Mouse (Mus musculus) kidney, postnatal 25 days (tissue): ENCODE measurements at regions not wholly inside any gene's neighbourhood (a gene's known extent, or its start where the extent isn't known, plus 50 kb on each side); places are given as distances from the start of the nearest gene placed in this dataset.

Source experiments
- DNase-seq, 2 experiments: peaks; one replicate each; pipeline ENCODE4 v3.0.0; 2021; ENCODE audit warnings: mixed read lengths in 2 of 2

DNA sequence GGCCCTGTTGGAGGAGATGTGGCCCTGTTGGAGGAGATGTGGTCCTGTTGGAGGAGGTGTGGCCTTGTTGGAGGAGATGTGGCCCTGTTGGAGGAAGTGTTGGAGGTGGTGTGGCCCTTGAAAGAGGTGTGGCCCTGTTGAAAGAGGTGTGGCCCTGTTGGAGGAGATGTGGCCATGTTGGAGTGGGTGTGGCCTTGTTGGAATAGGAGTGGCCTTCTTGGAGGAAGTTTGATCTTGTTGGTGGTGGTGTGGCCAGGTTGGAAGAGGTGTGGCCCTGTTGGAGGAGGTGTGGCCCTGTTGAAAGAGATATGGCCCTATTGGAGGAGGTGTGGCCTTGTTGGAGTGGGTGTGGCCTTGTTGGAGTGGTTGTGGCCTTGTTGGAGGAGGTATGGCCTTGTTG, 220.3 kb downstream of the Cryba4 start:
- no peak for DNase-seq

GRCm38 (mm10) chr5:112035426-112035825, 216.9 kb downstream of the Cryba4 start:
- no peak for DNase-seq

- DNase-seq = no peak
Measured at GRCm38 (mm10) chr5:112037080-112037479, 215.2 kb downstream of the Cryba4 start.

GRCm38 (mm10) chr5:112039645-112040372, 212.5 kb downstream of the Cryba4 start:
- DNase-seq = no peak

- DNase-seq = no peak
Measured at GRCm38 (mm10) chr5:112040678-112041077, 211.6 kb downstream of the Cryba4 start.

DNA sequence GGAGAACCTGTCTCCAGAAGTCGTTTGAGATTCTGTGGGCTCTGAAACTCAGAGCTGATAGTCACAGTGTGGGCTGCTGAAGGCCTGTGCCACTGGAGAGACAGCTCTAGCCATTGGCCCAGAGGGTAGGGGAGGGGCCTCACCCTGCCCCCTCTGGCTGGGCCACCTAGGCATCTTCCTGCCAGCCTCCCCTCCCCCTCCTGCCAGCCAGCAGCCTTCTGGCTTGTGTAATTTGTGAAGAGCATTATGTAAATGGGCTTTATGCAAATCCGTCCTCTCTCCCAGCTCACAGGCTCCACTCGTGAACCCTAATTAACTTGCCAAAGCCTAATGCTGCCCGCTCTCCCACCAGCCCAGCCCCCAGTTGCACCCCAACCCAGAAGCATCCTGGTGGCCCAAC, 211.0 kb downstream of the Cryba4 start:
- DNase-seq = no peak

GRCm38 (mm10) chr5:112042236-112042635, 210.1 kb downstream of the Cryba4 start:
- no peak for DNase-seq

DNA sequence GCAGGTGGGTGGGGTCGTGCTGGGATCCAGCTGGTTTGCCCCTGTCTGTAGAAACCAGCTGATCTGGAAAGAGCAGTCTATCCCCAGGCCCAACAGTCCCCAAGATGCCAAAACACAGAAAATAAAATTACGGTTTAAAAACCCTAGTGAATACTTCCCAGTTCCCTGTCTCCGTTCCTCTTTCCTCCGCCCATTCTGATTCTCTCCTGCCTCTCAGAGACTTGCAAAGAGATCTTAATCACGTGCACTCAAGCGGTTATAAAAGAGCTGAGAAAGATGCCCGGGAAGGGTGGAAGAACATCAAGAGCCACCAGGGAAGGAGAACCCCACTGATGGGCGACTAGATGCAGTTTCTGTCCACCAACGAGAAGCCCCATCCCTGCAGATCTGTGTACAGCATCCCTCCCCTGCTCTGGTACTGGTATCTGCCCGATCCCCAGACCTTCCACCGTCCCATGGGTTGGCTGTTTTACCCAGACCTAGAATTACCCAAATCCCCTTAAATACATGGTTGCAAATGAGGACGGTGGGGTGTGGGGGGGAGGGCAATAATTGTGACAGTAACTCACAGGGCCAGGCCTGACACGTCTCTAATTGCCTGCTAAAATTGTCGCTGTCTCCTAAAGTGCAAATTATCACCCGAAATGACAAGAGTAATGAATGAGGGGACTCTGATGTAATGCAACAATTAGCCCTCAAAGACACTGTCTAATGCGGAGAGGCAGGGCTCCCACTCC, 202.1 kb downstream of the Cryba4 start:
- DNase-seq = no peak

DNA sequence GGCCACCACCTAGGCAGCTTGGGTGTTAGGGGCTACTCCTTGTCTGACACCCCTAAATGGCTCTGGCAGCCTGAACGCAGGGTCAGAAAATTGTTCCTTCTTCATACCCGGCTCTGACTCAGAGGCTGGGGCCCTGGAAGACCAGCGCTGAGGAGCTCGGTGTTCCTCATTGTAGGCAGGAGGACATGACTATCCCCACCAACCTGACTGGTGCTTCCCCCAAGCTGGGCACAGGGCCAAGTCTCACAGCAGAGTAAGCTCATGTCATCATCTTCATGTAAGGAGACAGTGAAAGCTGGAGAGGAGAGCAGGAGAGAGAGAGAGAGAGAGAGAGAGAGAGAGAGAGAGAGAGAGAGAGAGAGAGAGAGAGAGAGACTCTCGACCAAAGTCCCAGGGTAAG, 201.4 kb downstream of the Cryba4 start:
- no peak for DNase-seq

- no peak for DNase-seq
Measured at GRCm38 (mm10) chr5:112051786-112052185, 200.5 kb downstream of the Cryba4 start.

DNA sequence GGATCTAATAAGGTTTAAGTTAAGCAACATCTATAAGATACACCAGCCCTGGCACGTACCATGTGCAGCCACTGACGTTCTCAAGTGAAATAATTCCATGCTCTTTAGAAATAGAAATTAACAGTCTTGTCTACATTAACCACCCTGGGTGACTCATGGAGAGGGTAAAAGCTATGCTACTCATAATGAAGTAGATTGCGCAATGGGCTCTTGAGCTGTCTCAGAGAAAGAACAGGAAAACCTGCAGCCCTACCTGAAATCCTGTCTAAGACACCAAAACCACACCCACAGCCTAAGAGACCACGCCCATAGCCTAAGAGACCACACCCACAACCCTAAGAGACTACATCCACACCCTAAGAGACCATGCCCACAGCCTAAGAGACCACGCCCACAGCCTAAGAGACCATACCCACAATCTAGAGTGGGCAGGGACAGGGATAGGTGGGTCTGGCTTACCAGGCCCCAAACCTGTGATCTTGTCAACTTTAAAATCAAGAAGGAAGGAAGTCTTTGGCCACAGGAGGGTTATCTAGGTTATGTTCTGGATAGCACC, 198.6 kb downstream of the Cryba4 start:
- no peak for DNase-seq

DNA sequence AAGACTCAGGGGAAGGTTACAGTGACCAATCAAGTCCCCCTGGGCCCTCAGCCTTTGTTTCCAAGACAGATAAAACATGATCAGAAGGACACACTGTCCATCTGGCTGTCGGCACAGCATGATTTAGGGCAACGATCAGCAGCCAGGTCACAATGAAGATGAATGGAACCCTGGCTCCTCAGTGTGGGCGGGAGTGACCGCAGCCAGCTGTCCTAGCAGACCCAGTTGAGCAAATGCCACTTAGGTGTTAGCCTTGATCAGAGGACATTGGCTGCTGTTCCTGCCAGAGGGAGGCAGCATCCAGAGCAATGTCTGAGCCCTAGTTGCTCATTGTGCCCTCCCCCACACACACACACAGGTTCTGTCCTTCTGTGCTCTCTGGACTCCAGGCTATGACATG, 197.3 kb downstream of the Cryba4 start:
- DNase-seq = no peak

GRCm38 (mm10) chr5:112069917-112070316, 182.4 kb downstream of the Cryba4 start:
- no peak for DNase-seq

- DNase-seq = no peak
Measured at GRCm38 (mm10) chr5:112072456-112072855, 179.9 kb downstream of the Cryba4 start.

- DNase-seq = peak; percentile 3 to 53
Measured at GRCm38 (mm10) chr5:112077097-112077496, 175.2 kb downstream of the Cryba4 start.

DNA sequence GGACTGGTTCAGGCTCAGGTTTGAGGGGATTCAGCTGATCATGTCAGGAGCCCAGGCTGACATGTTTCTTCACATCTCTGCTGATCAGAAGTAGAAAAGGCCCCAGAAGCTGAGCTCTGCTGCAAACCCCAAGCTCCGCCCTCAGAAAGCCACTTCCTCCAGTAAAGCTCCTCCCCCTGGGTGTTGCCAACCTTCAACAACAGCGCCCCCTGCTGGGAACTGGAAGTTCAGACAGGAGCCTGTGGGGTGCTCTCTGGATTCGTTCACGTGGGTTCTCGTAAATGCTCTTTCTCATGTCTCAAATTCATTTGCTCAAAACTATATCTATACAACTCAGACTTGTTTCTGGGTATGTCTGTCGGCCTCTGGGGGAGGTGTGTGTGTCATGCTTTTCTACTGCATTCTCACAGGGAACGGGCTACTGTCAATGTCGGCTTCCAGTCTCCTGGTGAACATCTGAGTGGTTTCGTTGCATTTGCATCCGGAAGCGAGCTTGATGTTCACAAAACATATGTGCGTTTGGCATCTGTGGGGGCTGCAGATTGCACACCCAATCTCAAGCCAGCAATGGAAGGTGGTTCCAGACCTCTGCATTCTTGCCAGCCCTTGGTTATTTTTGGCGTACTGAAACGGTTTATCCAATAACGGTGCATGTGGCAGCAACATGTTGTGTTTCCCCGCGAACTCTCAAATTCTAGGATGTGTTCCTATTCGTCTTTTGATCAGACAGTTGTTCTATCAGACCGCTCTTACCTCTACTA, 174.3 kb downstream of the Cryba4 start:
- peak in 1 of 2 experiments; percentile 44 for DNase-seq

- DNase-seq = no peak
Measured at GRCm38 (mm10) chr5:112081006-112081405, 171.3 kb downstream of the Cryba4 start.

- DNase-seq = peak in 1 of 2 experiments; percentile 17
Measured at GRCm38 (mm10) chr5:112091867-112092535, 160.3 kb downstream of the Cryba4 start.

DNA sequence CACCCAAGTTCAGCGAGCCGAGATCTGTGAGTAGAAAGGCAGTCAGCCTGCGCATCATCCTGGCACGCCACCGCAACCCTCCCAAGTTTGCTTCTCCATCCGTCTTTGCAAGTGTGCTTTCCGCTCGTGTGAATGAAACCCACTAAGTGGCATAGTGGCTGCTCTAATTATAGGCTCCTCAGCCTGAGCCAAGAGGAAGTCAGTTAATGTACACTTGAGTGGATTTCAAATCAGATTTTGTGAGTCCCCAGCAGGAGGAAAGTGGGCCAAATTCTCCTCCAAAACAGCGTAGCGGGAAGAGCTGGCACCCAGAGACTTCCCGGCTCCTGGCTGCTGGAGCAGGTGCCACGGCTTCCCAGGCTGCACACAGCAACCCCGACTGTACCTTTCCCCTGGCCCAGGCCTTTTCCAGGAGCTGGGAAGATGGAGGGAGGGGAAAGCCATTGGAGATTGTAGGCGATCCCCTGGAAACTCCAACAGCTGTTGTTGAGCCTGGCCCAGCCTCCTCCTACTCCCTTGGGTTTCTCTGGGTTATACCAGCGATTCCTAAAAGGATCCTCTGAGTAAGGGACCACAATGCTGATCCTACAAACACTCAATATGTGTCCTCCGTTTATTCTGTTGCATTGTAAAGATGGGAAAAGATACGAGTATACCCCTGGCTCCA, 158.3 kb downstream of the Cryba4 start:
- no peak for DNase-seq

DNA sequence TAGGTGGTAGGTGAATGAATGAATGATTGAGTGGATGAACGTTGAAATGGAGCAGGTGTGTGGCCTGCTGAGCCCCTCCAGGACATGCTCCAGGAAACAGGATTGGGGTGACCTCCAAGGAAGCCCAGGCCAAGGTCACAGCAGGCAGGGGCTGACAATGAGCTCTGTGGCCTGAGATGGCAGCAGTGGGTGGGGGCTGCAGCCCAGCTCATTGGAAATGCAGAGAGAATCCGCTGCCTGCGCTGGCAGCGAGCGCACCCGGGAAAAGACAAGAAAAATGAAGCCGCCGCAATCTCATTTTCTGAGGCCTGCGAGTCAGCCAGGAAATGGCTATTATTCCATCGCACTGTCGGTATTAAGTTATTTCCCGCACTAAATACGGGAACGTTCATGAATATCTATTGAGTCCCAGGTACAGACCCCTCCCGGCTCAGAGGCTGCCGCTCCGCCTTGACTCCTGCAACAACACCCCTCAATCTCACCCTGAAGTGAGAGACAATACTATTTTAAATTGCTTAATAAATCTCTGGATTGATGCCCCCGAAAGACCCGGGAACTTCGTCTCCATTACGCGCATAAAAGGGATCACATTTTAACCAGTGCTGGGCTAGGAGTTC, 153.7 kb downstream of the Cryba4 start:
- no peak for DNase-seq

DNA sequence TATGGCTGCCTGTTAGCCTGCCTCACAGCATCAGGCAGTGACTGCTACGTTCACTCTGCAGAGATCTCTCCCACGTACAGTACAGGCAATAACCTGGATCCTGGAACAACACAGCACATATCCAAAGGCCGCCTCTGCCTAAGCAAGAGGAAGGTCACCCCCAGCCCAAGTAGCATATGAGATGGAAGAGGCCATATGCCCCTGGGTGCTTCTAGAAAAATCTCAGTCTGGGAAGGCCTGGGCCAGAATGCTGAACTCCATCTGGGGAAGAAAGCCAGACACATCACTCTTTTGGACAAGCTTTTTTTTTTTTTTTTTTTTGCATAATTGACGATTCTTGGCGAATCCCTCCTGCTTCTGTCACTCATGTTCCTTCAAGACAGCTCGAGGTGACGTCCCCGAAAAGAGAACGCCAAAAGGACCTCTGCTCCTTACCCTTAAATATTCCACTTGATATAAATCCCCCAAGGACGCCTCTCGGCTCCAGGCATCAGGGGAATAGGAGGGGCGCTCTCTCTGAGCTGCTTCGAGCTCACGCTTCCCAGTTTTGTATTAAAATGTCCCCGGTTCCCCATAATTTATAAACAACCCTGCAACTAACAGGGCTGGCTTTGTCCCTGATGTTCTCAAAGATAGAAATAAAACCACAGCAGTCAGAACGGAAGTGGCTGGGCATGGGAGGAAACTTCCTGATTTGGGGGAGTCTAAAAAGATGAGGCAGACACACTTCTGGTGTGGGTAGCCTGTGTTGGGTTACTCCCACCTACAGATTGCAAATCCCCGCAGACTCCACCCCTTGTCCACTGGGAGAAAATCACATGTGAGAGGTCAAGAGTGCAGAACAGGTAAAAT, 150.4 kb downstream of the Cryba4 start:
- no peak for DNase-seq
